Mouse (Mus musculus) kidney, embryonic 15.5 days (tissue): Measurements from ENCODE around the gene Gpr162. TPM values are rescaled to one million over a fixed set of nuclear protein-coding genes. Genes with fewer than 3 reads are reported as not detected.

Experiments used
- ATAC-seq: fragments of 200-750 bp; cut with Nextera tagmentation; replicated peaks from 2 replicates; pipeline ENCODE4 v1.8.0; 2017; ENCODE audit warnings: moderate TSS enrichment; ENCODE audit not compliant: low FRiP score
- H3K27ac ChIP-seq: fragments of 300-500 bp; sonication (generic); 2 replicates; pipeline ENCODE4 v1.5.1; 2015; ENCODE audit warnings: mild to moderate bottlenecking, inconsistent platforms
- H3K27me3 ChIP-seq: fragments of 300-500 bp; sonication (generic); 2 replicates; pipeline ENCODE4 v1.6.1; 2015; ENCODE audit warnings: inconsistent platforms
- H3K36me3 ChIP-seq: fragments of 300-500 bp; sonication (generic); 2 replicates; pipeline ENCODE4 v1.6.1; 2015; ENCODE audit warnings: inconsistent platforms
- H3K4me1 ChIP-seq: fragments of 300-500 bp; sonication (generic); 2 replicates; pipeline ENCODE4 v1.6.1; 2015; ENCODE audit warnings: inconsistent platforms
- H3K4me2 ChIP-seq: fragments of 300-500 bp; sonication (generic); 2 replicates; pipeline ENCODE4 v1.6.1; 2015; ENCODE audit warnings: moderate library complexity, mild to moderate bottlenecking, inconsistent platforms
- H3K4me3 ChIP-seq: fragments of 300-500 bp; sonication (generic); replicated peaks from 2 replicates; pipeline ENCODE4 v1.5.1; 2015; ENCODE audit warnings: mild to moderate bottlenecking, inconsistent platforms
- H3K9ac ChIP-seq: fragments of 300-500 bp; sonication (generic); 2 replicates; pipeline ENCODE4 v1.6.1; 2015; ENCODE audit warnings: mild to moderate bottlenecking, inconsistent platforms
- H3K9me3 ChIP-seq: fragments of 300-500 bp; sonication (generic); replicated peaks from 2 replicates; pipeline ENCODE4 v1.6.1; 2016; ENCODE audit warnings: inconsistent platforms
- WGBS: fragments of 180-500 bp; shearing (Covaris S2); methylation state at CpG from one replicate; pipeline ENCODE4 v1.1.7; 2015; ENCODE audit warnings: mixed read lengths; 5-methylcytosine and 5-hydroxymethylcytosine counted together
- polyA plus RNA-seq: library from polyadenylated mRNA; unstranded; fragments of >200 nt; fragmentation: Nextera tagmentation; extraction: Ambion mirVana; gene quantifications from 2 replicates; pipeline ENCODE4 v1.2.1, GENCODE M21; 2015

The Gpr162 gene
- polyA plus RNA-seq: 1.2 and 1.6 TPM in 2 replicates

GRCm38 (mm10) chr6:124863658-124864298, at the start of gene Gpr162:
TSS of gene Gpr162 (minus strand) at chr6:124863983.
- ATAC-seq: peak; percentile 67
- under 1% methylated on average over 37 of the region's 43 CpGs for WGBS
- Histone ChIP-seq H3K4me1 (peaks cover 47% of the 10 kb centered on the region), H3K4me3 (peak within 1 kb of the TSS; percentile 55), H3K4me2 (peak within 1 kb of the TSS; percentile 97), H3K9me3 (no peaks in the 10 kb centered on the region), H3K9ac (peak within 1 kb of the TSS; percentile 64), H3K36me3 (no peaks in the 10 kb centered on the region), H3K27me3 (peaks cover 26% of the 10 kb centered on the region), H3K27ac (no peak within 1 kb of the TSS)

GRCm38 (mm10) chr6:124913214-124913613, 49.4 kb upstream of the Gpr162 start:
- Histone ChIP-seq H3K27me3 (peaks cover 8% of the 10 kb centered on the region; the same call in 1 of the 2 replicates), H3K4me1 (peaks cover 65% of the 10 kb centered on the region), H3K9me3 (no peaks in the 10 kb centered on the region), H3K27ac (peak overlapping the region; percentile 34; the same call in 1 of the 2 replicates), H3K4me2 (no peak overlapping the region), H3K9ac (no peak overlapping the region), H3K36me3 (peaks cover 28% of the 10 kb centered on the region), H3K4me3 (no peak overlapping the region)
- 67% methylated on average over 6 of the region's 6 CpGs for WGBS
- ATAC-seq: no peak

- Histone ChIP-seq H3K27ac (peak within 1 kb of the TSS; percentile 34; the same call in 1 of the 2 replicates), H3K4me2 (peak within 1 kb of the TSS; percentile 34), H3K9me3 (no peaks in the 10 kb centered on the region), H3K27me3 (peaks cover 8% of the 10 kb centered on the region; the same call in 1 of the 2 replicates), H3K4me3 (0 out of 2 replicates have a peak within 1 kb of the TSS, but pooled peaks have one; percentile 6), H3K9ac (no peak within 1 kb of the TSS), H3K36me3 (peaks cover 28% of the 10 kb centered on the region), H3K4me1 (peaks cover 62% of the 10 kb centered on the region)
- 20% methylated on average over 13 of the region's 13 CpGs for WGBS
- ATAC-seq: no peak
These were observed 47.9 kb upstream of the Gpr162 start, which contains the start of gene Lag3 for GRCm38 (mm10) chr6:124911533-124912218. TSS of gene Lag3 (minus strand) at chr6:124911705.

GRCm38 (mm10) chr6:124910032-124910431, 46.2 kb upstream of the Gpr162 start:
- Histone ChIP-seq H3K4me1 (peaks cover 52% of the 10 kb centered on the region), H3K9me3 (no peaks in the 10 kb centered on the region), H3K27me3 (peaks cover 8% of the 10 kb centered on the region; the same call in 1 of the 2 replicates), H3K36me3 (peaks cover 27% of the 10 kb centered on the region), H3K27ac (peak overlapping the region; percentile 19), H3K4me2 (peak overlapping the region; percentile 57), H3K4me3 (peak overlapping the region; percentile 26), H3K9ac (peak overlapping the region; percentile 35)
- peak; percentile 31 for ATAC-seq
- 3% methylated on average over 32 of the region's 32 CpGs for WGBS

- H3K9ac ChIP-seq: no peak overlapping the region
- no peak overlapping the region for H3K27ac ChIP-seq
- peaks cover 42% of the 10 kb centered on the region for H3K4me1 ChIP-seq
- no peak overlapping the region for H3K4me2 ChIP-seq
- peaks cover 8% of the 10 kb centered on the region; the same call in 1 of the 2 replicates for H3K27me3 ChIP-seq
- WGBS: 71% methylated on average over 1 of the region's 1 CpGs
- H3K36me3 ChIP-seq: peaks cover 5% of the 10 kb centered on the region; the same call in 1 of the 2 replicates
- no peaks in the 10 kb centered on the region for H3K9me3 ChIP-seq
- H3K4me3 ChIP-seq: no peak overlapping the region
- no peak for ATAC-seq
These were observed 44.0 kb upstream of the Gpr162 start for GRCm38 (mm10) chr6:124907767-124908166.

- no peaks in the 10 kb centered on the region for H3K9me3 ChIP-seq
- no peaks in the 10 kb centered on the region for H3K36me3 ChIP-seq
- peak overlapping the region; percentile 99 for H3K27ac ChIP-seq
- peak overlapping the region; percentile 71 for H3K9ac ChIP-seq
- peak overlapping the region; percentile 60 for H3K4me3 ChIP-seq
- peaks cover 27% of the 10 kb centered on the region for H3K4me1 ChIP-seq
- H3K27me3 ChIP-seq: peaks cover 7% of the 10 kb centered on the region; the same call in 1 of the 2 replicates
- WGBS: 39% methylated on average over 13 of the region's 16 CpGs
- ATAC-seq: no peak
- peak overlapping the region; percentile 91 for H3K4me2 ChIP-seq
These were observed 41.4 kb upstream of the Gpr162 start for GRCm38 (mm10) chr6:124904991-124905860.

GRCm38 (mm10) chr6:124904161-124904981, 40.6 kb upstream of the Gpr162 start:
- H3K9me3 ChIP-seq: no peaks in the 10 kb centered on the region
- WGBS: 8% methylated on average over 21 of the region's 24 CpGs
- peak; percentile 80 for ATAC-seq
- H3K4me3 ChIP-seq: peak overlapping the region; percentile 60
- peak overlapping the region; percentile 71 for H3K9ac ChIP-seq
- no peaks in the 10 kb centered on the region for H3K36me3 ChIP-seq
- H3K4me2 ChIP-seq: peak overlapping the region; percentile 91
- no peaks in the 10 kb centered on the region; the same call in 1 of the 2 replicates for H3K27me3 ChIP-seq
- peak overlapping the region; percentile 99 for H3K27ac ChIP-seq
- H3K4me1 ChIP-seq: peaks cover 18% of the 10 kb centered on the region

GRCm38 (mm10) chr6:124903580-124904151, 39.9 kb upstream of the Gpr162 start:
- peak overlapping the region; percentile 60 for H3K4me3 ChIP-seq
- peak overlapping the region; percentile 99 for H3K27ac ChIP-seq
- H3K9me3 ChIP-seq: no peaks in the 10 kb centered on the region
- H3K27me3 ChIP-seq: no peaks in the 10 kb centered on the region
- ATAC-seq: peak; percentile 88
- H3K4me1 ChIP-seq: peaks cover 16% of the 10 kb centered on the region
- H3K36me3 ChIP-seq: no peaks in the 10 kb centered on the region
- peak overlapping the region; percentile 71 for H3K9ac ChIP-seq
- WGBS: 3% methylated on average over 23 of the region's 23 CpGs
- H3K4me2 ChIP-seq: peak overlapping the region; percentile 91

GRCm38 (mm10) chr6:124901851-124902250, 38.1 kb upstream of the Gpr162 start:
- H3K9me3 ChIP-seq: no peaks in the 10 kb centered on the region
- H3K4me3 ChIP-seq: no peak overlapping the region
- ATAC-seq: no peak
- H3K4me2 ChIP-seq: no peak overlapping the region
- no peak overlapping the region for H3K9ac ChIP-seq
- H3K27me3 ChIP-seq: no peaks in the 10 kb centered on the region
- no peak overlapping the region for H3K27ac ChIP-seq
- no peaks in the 10 kb centered on the region for H3K36me3 ChIP-seq
- peaks cover 16% of the 10 kb centered on the region for H3K4me1 ChIP-seq

- H3K27me3 ChIP-seq: no peaks in the 10 kb centered on the region
- H3K27ac ChIP-seq: no peak overlapping the region
- H3K4me2 ChIP-seq: no peak overlapping the region
- ATAC-seq: no peak
- H3K9me3 ChIP-seq: no peaks in the 10 kb centered on the region
- no peaks in the 10 kb centered on the region for H3K36me3 ChIP-seq
- H3K9ac ChIP-seq: no peak overlapping the region
- WGBS: 64% methylated on average over 10 of the region's 10 CpGs
- no peak overlapping the region for H3K4me3 ChIP-seq
- peaks cover 16% of the 10 kb centered on the region for H3K4me1 ChIP-seq
These were observed 37.2 kb upstream of the Gpr162 start for GRCm38 (mm10) chr6:124900801-124901480.
